Mouse (Mus musculus) kidney, embryonic 16.5 days (tissue): ENCODE results near the gene Krt71. TPM values are rescaled to one million over a fixed set of nuclear protein-coding genes. Genes with fewer than 3 reads are reported as not detected.

ENCODE experiments used
- ATAC-seq: fragments of 200-750 bp; cut with Nextera tagmentation; 2 replicates; pipeline ENCODE4 v1.8.0; 2017; ENCODE audit warnings: moderate TSS enrichment; ENCODE audit not compliant: low FRiP score, low TSS enrichment
- H3K27ac ChIP-seq: fragments of 300-500 bp; sonication (generic); 2 replicates; pipeline ENCODE4 v1.5.1; 2014; ENCODE audit warnings: low read length
- H3K27me3 ChIP-seq: fragments of 300-500 bp; sonication (generic); 2 replicates; pipeline ENCODE4 v1.6.1; 2014; ENCODE audit warnings: low read length, control low read depth, mixed read lengths; ENCODE audit not compliant: insufficient read depth
- H3K36me3 ChIP-seq: fragments of 300-500 bp; sonication (generic); 2 replicates; pipeline ENCODE4 v1.6.1; 2014; ENCODE audit warnings: low read length, control low read depth, mixed read lengths; ENCODE audit not compliant: insufficient read depth
- H3K4me1 ChIP-seq: fragments of 300-500 bp; sonication (generic); 2 replicates; pipeline ENCODE4 v1.6.1; 2014; ENCODE audit warnings: low read length, control low read depth, mixed read lengths; ENCODE audit not compliant: insufficient read depth
- H3K4me2 ChIP-seq: fragments of 300-500 bp; sonication (generic); replicated peaks from 2 replicates; pipeline ENCODE4 v1.6.1; 2014; ENCODE audit warnings: low read depth, low read length
- H3K4me3 ChIP-seq: fragments of 300-500 bp; sonication (generic); 2 replicates; pipeline ENCODE4 v1.5.1; 2014; ENCODE audit warnings: mild to moderate bottlenecking, low read length
- H3K9ac ChIP-seq: fragments of 300-500 bp; sonication (generic); replicated peaks from 2 replicates; pipeline ENCODE4 v1.6.1; 2014; ENCODE audit warnings: low read length
- H3K9me3 ChIP-seq: fragments of 300-500 bp; sonication (generic); 2 replicates; pipeline ENCODE4 v1.6.1; 2016; ENCODE audit warnings: low read length, control low read depth
- WGBS: fragments of 180-500 bp; shearing (Covaris S2); extraction: QIAGEN DNeasy Blood & Tissue Kit; methylation state at CpG from one replicate; pipeline ENCODE4 v1.1.7; 2014; 5-methylcytosine and 5-hydroxymethylcytosine counted together
- polyA plus RNA-seq: library from polyadenylated mRNA; unstranded; fragments of >200 nt; fragmentation: Nextera tagmentation; extraction: Ambion mirVana; gene quantifications from 2 replicates; pipeline ENCODE4 v1.2.1, GENCODE M21; 2015

The Krt71 gene
- polyA plus RNA-seq, 1 experiment from 2014 or later, result not detected

- Histone ChIP-seq H3K4me2 (no peak overlapping the region), H3K27ac (no peak overlapping the region), H3K27me3 (no peaks in the 10 kb centered on the region), H3K4me3 (no peak overlapping the region), H3K9me3 (no peaks in the 10 kb centered on the region), H3K36me3 (no peaks in the 10 kb centered on the region), H3K4me1 (no peaks in the 10 kb centered on the region), H3K9ac (no peak overlapping the region)
- 71% methylated on average over 3 of the region's 3 CpGs for WGBS
- ATAC-seq, result no peak
Observed at GRCm38 (mm10) chr15:101715831-101716230, 27.1 kb downstream of the Krt71 start.

- Histone ChIP-seq H3K36me3 (no peaks in the 10 kb centered on the region), H3K4me2 (no peak overlapping the region), H3K4me1 (no peaks in the 10 kb centered on the region), H3K9me3 (no peaks in the 10 kb centered on the region), H3K9ac (no peak overlapping the region), H3K27me3 (no peaks in the 10 kb centered on the region), H3K27ac (no peak overlapping the region), H3K4me3 (no peak overlapping the region)
- WGBS, result 75% methylated on average over 5 of the region's 5 CpGs
- no peak for ATAC-seq
Observed at GRCm38 (mm10) chr15:101714356-101714755, 28.6 kb downstream of the Krt71 start.

- Histone ChIP-seq H3K9ac (no peak overlapping the region), H3K4me1 (no peaks in the 10 kb centered on the region), H3K27ac (no peak overlapping the region), H3K4me3 (no peak overlapping the region), H3K9me3 (no peaks in the 10 kb centered on the region), H3K36me3 (no peaks in the 10 kb centered on the region), H3K27me3 (no peaks in the 10 kb centered on the region), H3K4me2 (no peak overlapping the region)
- WGBS, result 80% methylated on average over 8 of the region's 8 CpGs
- no peak for ATAC-seq
Observed at GRCm38 (mm10) chr15:101713731-101714130, 29.2 kb downstream of the Krt71 start.

GRCm38 (mm10) chr15:101712720-101713119 is 30.2 kb downstream of the Krt71 start, which contains the start of gene Krt5:
Gene Krt5, minus strand, starts transcription at chr15:101712898.
- Histone ChIP-seq H3K27ac (no peak within 1 kb of the TSS), H3K4me1 (no peaks in the 10 kb centered on the region), H3K36me3 (no peaks in the 10 kb centered on the region), H3K4me2 (no peak within 1 kb of the TSS), H3K4me3 (no peak within 1 kb of the TSS), H3K9ac (no peak within 1 kb of the TSS), H3K27me3 (no peaks in the 10 kb centered on the region), H3K9me3 (no peaks in the 10 kb centered on the region)
- WGBS, result 63% methylated on average over 13 of the region's 13 CpGs
- ATAC-seq, result no peak

- WGBS, result 60% methylated on average over 11 of the region's 11 CpGs
- H3K27me3 ChIP-seq, result no peaks in the 10 kb centered on the region; the same call in 1 of the 2 replicates
- H3K36me3 ChIP-seq, result no peaks in the 10 kb centered on the region
- no peak overlapping the region for H3K9ac ChIP-seq
- H3K4me3 ChIP-seq, result no peak overlapping the region
- H3K27ac ChIP-seq, result no peak overlapping the region
- H3K4me2 ChIP-seq, result no peak overlapping the region
- H3K9me3 ChIP-seq, result no peaks in the 10 kb centered on the region
- no peak for ATAC-seq
- no peaks in the 10 kb centered on the region for H3K4me1 ChIP-seq
Observed at GRCm38 (mm10) chr15:101708683-101709082, 34.2 kb downstream of the Krt71 start.

GRCm38 (mm10) chr15:101707454-101707853 is 35.5 kb downstream of the Krt71 start:
- 84% methylated on average over 9 of the region's 9 CpGs for WGBS
- Histone ChIP-seq H3K4me3 (no peak overlapping the region), H3K9me3 (no peaks in the 10 kb centered on the region), H3K36me3 (no peaks in the 10 kb centered on the region), H3K4me2 (no peak overlapping the region), H3K27me3 (no peaks in the 10 kb centered on the region; the same call in 1 of the 2 replicates), H3K4me1 (no peaks in the 10 kb centered on the region), H3K27ac (no peak overlapping the region), H3K9ac (no peak overlapping the region)
- ATAC-seq, result no peak

- H3K9ac ChIP-seq, result no peak overlapping the region
- no peak overlapping the region for H3K27ac ChIP-seq
- no peaks in the 10 kb centered on the region for H3K9me3 ChIP-seq
- WGBS, result 66% methylated on average over 4 of the region's 4 CpGs
- no peaks in the 10 kb centered on the region for H3K36me3 ChIP-seq
- no peak overlapping the region for H3K4me2 ChIP-seq
- H3K27me3 ChIP-seq, result no peaks in the 10 kb centered on the region; the same call in 1 of the 2 replicates
- no peaks in the 10 kb centered on the region for H3K4me1 ChIP-seq
- ATAC-seq, result no peak
- no peak overlapping the region for H3K4me3 ChIP-seq
Observed at GRCm38 (mm10) chr15:101704066-101704465, 38.8 kb downstream of the Krt71 start.

GRCm38 (mm10) chr15:101702380-101702779 is 40.5 kb downstream of the Krt71 start:
- Histone ChIP-seq H3K4me1 (no peaks in the 10 kb centered on the region), H3K4me2 (no peak overlapping the region), H3K9me3 (no peaks in the 10 kb centered on the region), H3K27ac (no peak overlapping the region), H3K27me3 (no peaks in the 10 kb centered on the region; the same call in 1 of the 2 replicates), H3K36me3 (no peaks in the 10 kb centered on the region), H3K9ac (no peak overlapping the region), H3K4me3 (no peak overlapping the region)
- no peak for ATAC-seq
- WGBS, result 19% methylated on average over 2 of the region's 2 CpGs

GRCm38 (mm10) chr15:101699866-101700265 is 43.0 kb downstream of the Krt71 start:
- Histone ChIP-seq H3K36me3 (no peaks in the 10 kb centered on the region), H3K9ac (no peak overlapping the region), H3K27me3 (no peaks in the 10 kb centered on the region), H3K4me3 (no peak overlapping the region), H3K4me1 (no peaks in the 10 kb centered on the region), H3K9me3 (no peaks in the 10 kb centered on the region), H3K27ac (no peak overlapping the region), H3K4me2 (no peak overlapping the region)
- no peak for ATAC-seq
- 74% methylated on average over 8 of the region's 8 CpGs for WGBS

- H3K4me1 ChIP-seq, result no peaks in the 10 kb centered on the region
- H3K4me3 ChIP-seq, result no peak overlapping the region
- ATAC-seq, result no peak
- no peak overlapping the region for H3K27ac ChIP-seq
- H3K9me3 ChIP-seq, result no peaks in the 10 kb centered on the region
- no peaks in the 10 kb centered on the region for H3K27me3 ChIP-seq
- 59% methylated on average over 3 of the region's 3 CpGs for WGBS
- H3K9ac ChIP-seq, result no peak overlapping the region
- no peaks in the 10 kb centered on the region for H3K36me3 ChIP-seq
- no peak overlapping the region for H3K4me2 ChIP-seq
Observed at GRCm38 (mm10) chr15:101699192-101699591, 43.7 kb downstream of the Krt71 start.
